Mouse (Mus musculus): ENCODE measurements around the gene Phactr1.

DNA sequence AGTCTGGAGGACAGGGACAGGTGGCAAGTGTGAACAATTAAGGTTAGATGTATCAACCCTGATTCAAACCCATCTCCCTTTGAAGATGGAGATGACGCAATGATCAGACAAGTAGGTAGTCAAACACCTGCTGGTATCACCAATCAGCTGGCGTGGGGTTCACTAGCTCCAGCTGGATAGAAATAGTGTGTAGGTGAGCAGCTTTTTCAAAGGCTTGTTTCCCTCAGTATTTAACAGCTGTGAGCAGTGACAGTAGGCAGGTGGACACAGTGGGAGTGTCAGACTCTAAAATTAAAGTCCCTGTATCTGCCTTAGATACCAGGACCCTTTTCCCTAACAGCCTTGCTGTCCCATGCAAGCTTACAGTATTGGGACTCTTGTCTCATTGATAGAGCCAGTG lies 221.4 kb downstream of the Phactr1 start:
- no peak for TF ChIP-seq CTCF (IDR thresholded peaks at IDR 0.05; ENCODE audit: low read depth, low read length)
- TF ChIP-seq POLR2A (IDR thresholded peaks at IDR 0.05; ENCODE audit: extremely low read depth, insufficient read depth, low read length): no peak
